In the genomic region with DNA sequence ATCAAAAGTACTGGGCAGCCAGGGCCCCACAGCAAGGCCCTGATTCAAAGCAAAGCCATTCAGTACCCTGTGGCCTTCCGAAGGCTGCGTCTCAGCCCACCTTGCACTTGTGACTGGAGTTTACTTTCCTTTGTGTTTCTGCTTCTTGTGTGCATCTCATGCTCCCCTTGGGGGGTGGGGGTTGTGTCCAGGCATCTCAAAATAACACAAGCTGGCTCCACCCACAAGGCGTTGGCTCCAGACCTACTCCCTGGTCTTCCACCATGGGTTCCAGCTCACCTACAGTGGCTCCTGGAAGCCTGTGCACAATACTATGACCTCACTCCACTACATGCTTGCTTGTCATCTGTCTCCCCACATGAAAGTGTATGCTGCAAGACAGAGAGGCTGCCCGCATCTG, we compare ENCODE assay signal across 17 mouse cellular contexts.
DNase-seq lines count a peak whose midpoint lies in the region; TF ChIP-seq lines count a peak whose summit lies in the region.
"Had no signal": no experiment of that assay in that cellular context is flagged by ENCODE, and none has a peak within 500 bp of the region (broad histone marks: within the 10 kb centered on the region; RNA-seq: fewer than 3 reads in every experiment).

No protein-coding gene starts in this region.

- 0 out of 2 replicates have a peak overlapping the region, but pooled peaks have one; percentile 8 for H3K27ac ChIP-seq in heart, embryonic 10.5 days
- no peak overlapping the region for H3K27ac ChIP-seq in ES-E14 (ENCODE audit: insufficient read depth, low read depth, low read length, poor library complexity, severe bottlenecking)
- H3K27ac ChIP-seq: heart, embryonic 15.5 days; hindbrain, embryonic 15.5 days had no signal

- H3K9ac ChIP-seq in ES-E14 (ENCODE audit: insufficient read depth, low read depth, low read length, poor library complexity, severe bottlenecking), result no peak overlapping the region
- H3K9ac ChIP-seq: heart, embryonic 15.5 days; hindbrain, embryonic 15.5 days had no signal

- H3K36me3 ChIP-seq in heart, embryonic 10.5 days, result no peaks in the 10 kb centered on the region
- no peaks in the 10 kb centered on the region for H3K36me3 ChIP-seq in ES-E14 (ENCODE audit: control insufficient read depth, insufficient read depth, low read length, poor library complexity, severe bottlenecking)
- H3K36me3 ChIP-seq: heart, embryonic 15.5 days; hindbrain, embryonic 15.5 days had no signal

- in situ Hi-C loops in ES-E14 (cut with MboI; ENCODE audit: low sequenced_read_pairs in 2 of 2, unreplicated experiment in 2 of 2), result no loop called here

- H3K4me1 ChIP-seq in heart, embryonic 10.5 days, result peaks cover 67% of the 10 kb centered on the region
- H3K4me1 ChIP-seq in ES-E14 (ENCODE audit: control insufficient read depth in 2 of 2, insufficient read depth in 2 of 2, low read length in 2 of 2, poor library complexity in 1 of 2), result peaks cover 0 to 20% of the 10 kb centered on the region in 2 experiments; a peak in 3 of 4 replicates

- no peak overlapping the region for H3K4me3 ChIP-seq in heart, embryonic 10.5 days
- H3K4me3 ChIP-seq in ES-E14 (ENCODE audit: insufficient read depth in 1 of 2, low read depth in 1 of 2, low read length in 2 of 2, poor library complexity in 1 of 2, severe bottlenecking in 1 of 2), result no peak overlapping the region
- H3K4me3 ChIP-seq: heart, embryonic 15.5 days; hindbrain, embryonic 15.5 days had no signal

- H3K9me3 ChIP-seq in heart, embryonic 10.5 days, result no peaks in the 10 kb centered on the region
- H3K9me3 ChIP-seq in ES-E14 (ENCODE audit: control insufficient read depth, insufficient read depth, low read depth, low read length), result no peaks in the 10 kb centered on the region
- H3K9me3 ChIP-seq: heart, embryonic 15.5 days; hindbrain, embryonic 15.5 days had no signal

- peak; percentile 62 for DNase-seq in heart, embryonic 10.5 days (ENCODE audit: low spot score)
- no peak for DNase-seq in heart, adult 9 months (ENCODE audit: low spot score in 2 of 2)
- DNase-seq in ES-E14 (ENCODE audit: low read depth, low spot score) (peak; percentile 35), ZHBTc4 (ENCODE audit: low read depth, low spot score) (peak; percentile 80)
- no peak for DNase-seq in layer of hippocampus, adult 8-10 months (ENCODE audit: low spot score in 2 of 2)
- no peak for DNase-seq in thymus, adult 18-20 months
- no peak for DNase-seq in kidney, postnatal 14 days
- DNase-seq: adrenal gland, postnatal 10 days; cerebellum, adult 18-20 months; cerebellum, adult 9-11 months; cerebellum, postnatal 36 days; gastrocnemius, postnatal 14 days; heart, postnatal 14 days; kidney, adult 2 months had no signal

- no peaks in the 10 kb centered on the region for H3K27me3 ChIP-seq in heart, embryonic 10.5 days (ENCODE audit: insufficient read depth, poor library complexity, severe bottlenecking)
- H3K27me3 ChIP-seq: heart, embryonic 15.5 days; hindbrain, embryonic 15.5 days; Patski had no signal

- WGBS in heart, embryonic 10.5 days, result 82% methylated on average over 4 of the region's 4 CpGs

TF ChIP-seq in ES-E14, 5 proteins besides CTCF, POLR2A, EP300 and RAD21:
- TF ChIP-seq ZNF384 (IDR thresholded peaks at IDR 0.05; ENCODE audit: low read depth, low read length), result no peak
- no peak for TF ChIP-seq HCFC1 (IDR thresholded peaks at IDR 0.05; ENCODE audit: borderline replicate concordance, insufficient read depth, low read length)
- TF ChIP-seq ZC3H11A (IDR thresholded peaks at IDR 0.05; ENCODE audit: borderline replicate concordance, low read depth, low read length), result no peak
- TF ChIP-seq CHD2 (IDR thresholded peaks at IDR 0.05; ENCODE audit: low read depth, low read length), result no peak
- TF ChIP-seq MAFK (IDR thresholded peaks at IDR 0.05; ENCODE audit: insufficient read depth, low read depth, low read length), result no peak

Comparison
In these comparisons a context has a peak if more than half of its experiments do, and no peak if none do; other contexts are left out.
1. DNase-seq: peak in heart, embryonic 10.5 days (single experiment), ES-E14 (single experiment) and ZHBTc4 (single experiment); none in heart, adult 9 months (0 of 2), layer of hippocampus, adult 8-10 months (0 of 2), thymus, adult 18-20 months (0 of 2) and kidney, postnatal 14 days (single experiment).